In the genomic region with DNA sequence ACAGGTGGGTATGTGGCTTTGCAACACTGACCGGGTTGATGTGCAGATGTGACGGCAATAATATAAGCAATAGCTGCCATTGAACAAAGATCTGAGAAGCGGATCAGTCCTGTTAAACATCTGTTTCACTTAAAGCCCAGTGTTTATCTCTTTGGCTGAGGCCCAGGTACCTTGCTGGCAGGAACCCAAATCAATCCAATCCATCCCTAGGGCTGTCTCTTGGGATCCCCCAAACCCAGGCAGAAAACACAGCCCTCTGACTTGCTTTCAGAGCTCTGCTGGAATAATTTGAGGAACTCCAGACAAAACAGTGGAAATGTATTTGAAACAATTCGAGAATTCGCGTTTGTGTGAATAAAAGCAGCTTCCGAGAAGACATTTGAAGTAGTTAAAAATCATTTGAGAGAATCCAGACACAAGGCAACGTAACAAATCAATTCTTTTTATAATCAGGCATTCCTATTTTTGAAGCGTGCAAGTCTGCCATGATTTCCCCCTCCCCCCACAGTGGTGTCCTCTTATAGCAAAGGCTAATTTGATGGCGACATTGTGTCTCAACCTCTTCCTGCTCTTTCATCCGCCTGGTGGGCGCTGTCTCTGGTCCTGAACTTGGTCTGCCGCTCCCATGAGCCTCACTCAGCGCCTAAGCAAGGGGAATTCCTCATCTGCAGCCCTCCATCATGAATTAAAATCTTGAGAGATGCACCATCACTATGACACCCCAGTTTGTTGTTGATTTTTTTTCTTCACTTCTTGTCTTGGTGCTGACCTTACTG, we compare ENCODE assay signal across 8 mouse cellular contexts. TPM values are rescaled to one million over a fixed set of nuclear protein-coding genes. Genes with fewer than 3 reads are reported as not detected.
DNase-seq lines count a peak whose midpoint lies in the region; ATAC-seq lines count a peak whose summit lies in the region.
"Had no signal": no experiment of that assay in that cellular context is flagged by ENCODE, and none has a peak within 500 bp of the region (broad histone marks: within the 10 kb centered on the region; RNA-seq: fewer than 3 reads in every experiment).

No protein-coding gene starts in this region.

- H3K4me1 ChIP-seq in kidney, embryonic 16.5 days (ENCODE audit: insufficient read depth, low read length): no peaks in the 10 kb centered on the region

- no peaks in the 10 kb centered on the region for H3K36me3 ChIP-seq in kidney, embryonic 16.5 days (ENCODE audit: insufficient read depth, low read length)

- WGBS in kidney, embryonic 16.5 days: 45% methylated on average over 14 of the region's 14 CpGs

- H3K9me3 ChIP-seq in kidney, embryonic 16.5 days (ENCODE audit: low read length): no peaks in the 10 kb centered on the region

- ATAC-seq in kidney, embryonic 16.5 days (ENCODE audit: low FRiP score, low TSS enrichment): no peak
- ATAC-seq in common myeloid progenitor, adult 5-6 weeks (replicated peaks; ENCODE audit: low read depth, poor library complexity, severe bottlenecking): peak; percentile 69; the same call in 1 of the 2 replicates
- peak; percentile 81 for ATAC-seq in megakaryocyte progenitor cell, adult 5-6 weeks (replicated peaks; ENCODE audit: poor library complexity)

- DNase-seq in kidney, postnatal 14 days: peak; percentile 48
- DNase-seq in Muller cell, postnatal 12 days (ENCODE audit: inconsistent ontology term): peak; percentile 65
- no peak for DNase-seq in cerebellum, adult 11 months
- DNase-seq in c-Kit-positive CD71-positive TER-119-positive erythroid progenitor cells, embryonic 14.5 days (ENCODE audit: low spot score): no peak

- no peak overlapping the region for H3K9ac ChIP-seq in kidney, embryonic 16.5 days (replicated peaks; ENCODE audit: low read length)

- no peak overlapping the region for H3K27ac ChIP-seq in kidney, embryonic 16.5 days (ENCODE audit: low read length)

- H3K4me3 ChIP-seq in kidney, embryonic 16.5 days (ENCODE audit: low read length): no peak overlapping the region

- no peak overlapping the region for H3K4me2 ChIP-seq in kidney, embryonic 16.5 days (replicated peaks; ENCODE audit: low read depth, low read length)

- H3K27me3 ChIP-seq in kidney, embryonic 16.5 days (ENCODE audit: insufficient read depth, low read length): no peaks in the 10 kb centered on the region

RNA-seq across cellular contexts. Expression of a gene that starts 25.2 kb away (rescaled TPM):
- 0.09 TPM in 1 of 2 replicates, not detected in the other for polyA plus RNA-seq in kidney, embryonic 16.5 days (2015; fragmentation: Nextera tagmentation; extraction: Ambion mirVana)
- not detected in 2 replicates for total RNA-seq in common myeloid progenitor, adult 5-6 weeks (2017)
- total RNA-seq in megakaryocyte progenitor cell, adult 5-6 weeks (2015): not detected in 2 replicates
- not detected in 2 replicates for total RNA-seq in megakaryocyte progenitor cell, adult 5-6 weeks (2017)
- total RNA-seq: hematopoietic stem cell, adult 5-6 weeks had no signal

Comparison
In these comparisons a context has a peak if more than half of its experiments do, and no peak if none do; other contexts are left out.
1. DNase-seq: peak in kidney, postnatal 14 days (single experiment) and Muller cell, postnatal 12 days (single experiment); none in cerebellum, adult 11 months (single experiment) and c-Kit-positive CD71-positive TER-119-positive erythroid progenitor cells, embryonic 14.5 days (single experiment).